Mouse (Mus musculus) G1E (cell line): Measurements from ENCODE around the gene Stard10.

Experiments used
- CTCF ChIP-seq: IDR thresholded peaks from 2 replicates; pipeline ENCODE4 v1.5.1; 2012; ENCODE audit warnings: low read depth, low read length, inconsistent platforms, mixed read lengths
- GATA1 ChIP-seq: IDR thresholded peaks from 2 replicates; pipeline ENCODE4 v1.6.1; 2012; ENCODE audit warnings: borderline replicate concordance, low read length, inconsistent platforms, mixed read lengths
- POLR2AphosphoS5 ChIP-seq: IDR thresholded peaks from 2 replicates; pipeline ENCODE4 v1.6.1; 2012; ENCODE audit warnings: low read depth, low read length, inconsistent platforms; ENCODE audit not compliant: insufficient replicate concordance
- TAL1 ChIP-seq: conservative IDR thresholded peaks from 2 replicates; pipeline ENCODE4 v1.6.1; 2012; ENCODE audit warnings: low read depth, low read length, inconsistent platforms, mixed read lengths

DNA sequence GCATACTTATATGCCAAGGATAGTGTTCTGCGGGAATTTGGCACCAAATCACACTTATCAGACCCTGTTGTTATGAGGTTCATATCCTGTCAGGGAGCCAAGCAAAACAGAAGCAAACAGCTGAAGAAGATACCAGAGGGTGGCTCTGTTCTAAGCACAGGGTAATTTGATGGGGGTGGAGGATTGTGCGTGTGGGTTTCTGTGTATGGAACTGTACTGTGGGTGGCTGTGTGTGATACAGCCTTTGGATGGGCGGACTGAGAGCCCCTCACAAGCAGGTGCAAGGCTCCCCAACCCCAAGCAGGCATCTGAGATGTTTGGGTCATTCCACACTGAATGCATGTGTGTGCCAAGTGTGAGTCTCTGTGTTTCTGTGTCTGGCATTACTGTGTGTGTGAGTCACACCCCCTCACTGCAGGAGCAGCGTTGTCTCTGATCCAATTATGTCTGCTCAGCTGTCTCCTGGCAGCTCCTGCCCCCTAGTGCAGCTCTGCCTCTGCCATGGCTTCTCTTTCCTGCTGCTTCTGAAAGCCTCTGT lies 11.8 kb downstream of the Stard10 start:
- TF ChIP-seq GATA1 = no peak
- no peak for TF ChIP-seq CTCF
- no peak for TF ChIP-seq POLR2AphosphoS5
- no peak for TF ChIP-seq TAL1
